Mouse (Mus musculus) granulocyte monocyte progenitor cell, adult 5-6 weeks (primary cell): ENCODE data around the gene Ammecr1. TPM values are rescaled to one million over a fixed set of nuclear protein-coding genes. Genes with fewer than 3 reads are reported as not detected.

Source experiments
- ATAC-seq: replicated peaks from 2 replicates; pipeline ENCODE4 v1.8.0; 2016; ENCODE audit warnings: mild to moderate bottlenecking, moderate TSS enrichment, inconsistent platforms; ENCODE audit not compliant: poor library complexity, severe bottlenecking
- total RNA-seq, 2 experiments: library from RNA; stranded (forward) in 1 of 2; stranded (reverse) in 1 of 2; fragments of 200-712, 200-1000 nt in 1 of 2; fragments of >200 nt in 1 of 2; fragmentation: Nextera tagmentation in 1 of 2; gene quantifications; 2 replicates each; pipeline ENCODE4 v1.2.3; 2014 to 2017

Gene Ammecr1
- total RNA-seq, 2 experiments from 2014 or later: 9.6 to 13.6 TPM

DNA sequence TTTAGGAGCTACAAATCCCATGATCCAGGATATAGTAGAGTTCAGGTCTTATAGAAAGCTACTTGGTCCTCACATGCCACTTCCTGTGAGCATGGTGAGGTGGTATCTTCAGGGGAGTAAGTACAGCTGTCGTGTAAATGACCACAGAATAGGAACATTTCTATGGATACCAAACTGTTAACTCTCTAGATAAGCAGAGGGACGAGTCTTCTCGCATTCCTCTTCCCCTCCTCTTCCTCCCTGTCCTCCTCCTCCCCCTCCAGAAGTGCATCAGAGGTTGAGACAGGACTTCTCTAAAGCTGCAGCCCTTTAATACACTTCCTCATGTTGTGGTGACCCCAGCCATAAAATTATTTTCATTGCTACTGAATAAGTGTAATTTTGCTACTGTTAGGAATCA is 49.1 kb downstream of the Ammecr1 start:
- ATAC-seq: peak; percentile 53

DNA sequence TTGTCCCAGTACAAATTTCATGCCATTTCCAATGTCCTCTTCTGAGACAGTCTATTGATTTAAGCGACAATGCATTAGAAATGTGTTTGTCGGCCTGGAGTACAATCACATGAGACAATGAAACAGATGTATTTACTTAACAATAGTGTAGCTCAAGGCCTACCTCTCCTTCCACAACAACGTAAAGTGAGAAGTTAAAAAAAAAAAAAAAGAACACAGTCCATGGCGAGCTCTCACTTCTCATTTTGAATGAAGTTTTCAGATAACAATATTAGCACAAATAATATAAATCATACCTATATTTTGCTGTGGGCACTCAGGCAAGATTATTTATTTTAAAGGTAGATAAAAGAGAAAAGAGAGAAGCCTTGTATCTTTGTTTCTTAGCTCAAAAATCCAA is 49.8 kb downstream of the Ammecr1 start:
- ATAC-seq: no peak

DNA sequence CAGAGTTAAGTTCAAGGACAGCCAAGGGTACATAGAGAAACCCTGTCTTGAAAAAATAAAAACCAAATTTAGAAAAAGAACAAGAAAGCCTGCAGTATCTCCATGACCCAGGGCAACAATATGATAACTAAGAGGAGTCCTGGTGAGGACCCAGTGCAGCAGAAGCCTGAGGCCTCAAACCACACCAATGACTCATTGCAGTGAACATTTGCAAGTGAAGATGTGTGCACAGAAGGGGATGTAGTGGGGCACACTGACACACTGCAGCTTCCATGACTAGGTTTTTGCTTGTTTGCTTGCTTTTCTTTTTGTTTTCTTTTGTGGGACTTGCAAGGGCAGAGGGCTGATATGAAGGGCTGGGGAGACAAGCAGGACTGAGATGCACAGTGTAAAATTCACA is 52.3 kb downstream of the Ammecr1 start:
- no peak for ATAC-seq

- ATAC-seq: peak; percentile 99
Observed at GRCm38 (mm10) chrX:142903854-142904253, 62.7 kb downstream of the Ammecr1 start.

GRCm38 (mm10) chrX:142902599-142902998 is 63.9 kb downstream of the Ammecr1 start:
- ATAC-seq: no peak

- ATAC-seq: no peak
Observed at GRCm38 (mm10) chrX:142901915-142902314, 64.6 kb downstream of the Ammecr1 start.

GRCm38 (mm10) chrX:142898295-142898887 is 68.1 kb downstream of the Ammecr1 start:
- ATAC-seq: no peak

GRCm38 (mm10) chrX:142897477-142898000 is 69.0 kb downstream of the Ammecr1 start:
- ATAC-seq: peak; percentile 46

GRCm38 (mm10) chrX:142895316-142895715 is 71.2 kb downstream of the Ammecr1 start:
- ATAC-seq: no peak

DNA sequence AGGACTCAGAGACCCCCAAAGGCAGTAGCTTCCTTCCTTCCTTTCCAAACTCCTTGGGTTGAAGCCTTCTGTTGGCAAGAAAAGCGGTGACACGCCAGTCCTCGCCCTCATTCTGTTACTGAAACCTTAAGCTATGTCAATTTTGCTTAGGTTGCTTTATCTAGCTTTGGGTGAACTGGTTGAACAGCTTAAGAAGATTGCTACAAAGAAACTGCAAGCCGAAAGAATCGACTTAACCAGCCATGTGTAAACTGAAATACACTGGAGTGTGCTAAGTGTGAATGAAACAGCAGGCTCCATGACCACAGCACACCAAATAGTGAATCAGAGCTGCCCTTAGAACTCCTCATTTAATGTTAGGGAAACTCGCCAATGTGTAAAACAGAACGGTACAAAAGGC is 80.6 kb downstream of the Ammecr1 start:
- ATAC-seq: no peak

DNA sequence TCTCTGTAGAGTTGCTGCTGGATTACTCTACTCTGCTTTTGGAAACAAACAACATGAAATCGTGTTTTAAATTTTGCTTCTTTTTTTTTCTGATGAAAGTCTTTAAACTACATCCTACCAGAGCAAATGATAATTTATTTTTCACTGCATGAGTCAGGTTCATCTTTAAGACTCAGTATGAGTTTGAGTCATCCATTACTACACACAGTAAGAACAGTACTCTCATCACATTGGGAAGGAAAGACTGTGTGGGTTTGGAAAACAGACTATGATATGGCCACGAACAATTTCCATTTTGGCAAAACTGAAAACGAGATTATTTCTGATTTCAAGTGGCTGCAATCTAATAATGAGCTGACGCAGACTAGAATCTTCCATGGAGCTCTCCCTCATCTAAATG is 82.9 kb downstream of the Ammecr1 start:
- ATAC-seq: no peak

DNA sequence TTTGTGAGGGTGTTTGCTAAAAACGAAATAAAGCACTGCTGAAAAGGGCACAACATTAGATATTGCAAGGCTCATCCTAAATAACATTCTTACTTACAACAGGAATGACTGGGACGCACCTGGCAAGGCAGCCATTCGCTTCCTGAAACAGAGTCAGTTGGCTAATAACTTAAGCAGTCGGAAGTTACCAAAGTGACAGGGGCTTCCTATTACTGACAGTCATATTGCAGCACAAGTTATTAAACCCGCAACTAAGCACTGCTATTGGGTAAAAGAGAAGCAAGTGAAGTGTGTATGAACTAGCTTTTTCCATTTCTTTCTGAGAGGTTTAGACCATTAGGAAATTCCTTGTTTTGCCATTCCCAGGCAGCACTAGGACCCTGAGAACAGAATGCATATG is 84.3 kb downstream of the Ammecr1 start:
- peak; percentile 99 for ATAC-seq

GRCm38 (mm10) chrX:142869844-142870243 is 96.7 kb downstream of the Ammecr1 start:
- no peak for ATAC-seq

- ATAC-seq: no peak
Observed at GRCm38 (mm10) chrX:142848032-142848431, 118.5 kb downstream of the Ammecr1 start.

DNA sequence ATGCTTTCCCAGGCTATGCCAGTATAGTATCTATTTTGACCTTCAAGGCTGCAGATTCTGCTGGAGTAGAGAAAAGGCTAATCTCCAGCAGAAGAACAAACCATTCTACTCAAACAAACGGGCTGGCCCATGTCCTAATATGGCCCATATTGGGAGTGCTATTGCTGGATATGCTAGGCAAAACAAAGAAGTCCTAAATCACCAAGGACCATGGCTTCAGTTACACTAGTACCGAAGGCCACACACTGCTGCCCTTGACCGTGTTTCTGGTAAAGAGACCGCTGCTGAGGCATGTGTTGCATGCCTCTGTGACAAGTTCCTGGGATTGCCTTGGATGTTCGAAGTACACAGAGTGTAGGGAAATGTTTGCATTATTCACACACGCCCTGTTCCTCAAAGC is 120.3 kb downstream of the Ammecr1 start:
- ATAC-seq: no peak

DNA sequence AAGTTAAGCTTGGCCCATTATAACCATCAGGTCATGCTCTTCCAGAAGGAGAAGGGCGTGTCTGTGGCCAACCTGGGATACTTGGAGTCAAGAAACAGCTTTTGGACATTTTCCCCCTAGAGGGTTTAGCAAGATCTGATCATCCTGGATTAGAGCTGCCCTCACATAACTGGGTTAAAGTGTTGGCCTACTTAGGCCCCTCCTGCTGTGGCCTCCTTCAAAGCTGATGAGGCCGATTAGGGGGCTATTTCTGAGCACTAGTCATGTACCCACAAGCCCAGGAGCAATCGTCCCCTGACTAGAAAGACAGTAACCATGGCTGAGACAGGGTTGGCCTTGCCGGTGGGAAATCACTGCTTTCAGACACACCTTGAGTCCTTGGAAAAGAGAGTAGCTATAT is 124.6 kb downstream of the Ammecr1 start:
- no peak for ATAC-seq

DNA sequence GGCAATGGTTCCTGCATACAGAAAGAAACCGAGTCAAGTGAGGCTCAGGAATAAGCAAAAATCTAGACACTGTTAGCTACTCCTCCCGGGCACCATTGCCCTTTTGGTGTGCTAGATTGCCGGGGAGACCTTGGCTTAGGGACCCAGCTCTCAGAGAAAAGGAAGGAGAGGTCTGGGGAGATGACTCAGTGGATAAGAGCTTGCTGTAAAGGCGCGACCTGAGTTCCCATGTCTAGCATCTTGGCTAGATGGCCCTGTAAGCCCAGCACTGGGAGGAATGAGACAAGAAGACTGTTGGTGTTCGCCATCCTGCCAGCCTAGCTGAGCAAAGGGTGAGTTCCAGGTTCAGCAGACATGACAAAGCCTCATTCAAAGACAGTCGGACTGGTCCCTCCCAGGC is 127.1 kb downstream of the Ammecr1 start:
- no peak for ATAC-seq

DNA sequence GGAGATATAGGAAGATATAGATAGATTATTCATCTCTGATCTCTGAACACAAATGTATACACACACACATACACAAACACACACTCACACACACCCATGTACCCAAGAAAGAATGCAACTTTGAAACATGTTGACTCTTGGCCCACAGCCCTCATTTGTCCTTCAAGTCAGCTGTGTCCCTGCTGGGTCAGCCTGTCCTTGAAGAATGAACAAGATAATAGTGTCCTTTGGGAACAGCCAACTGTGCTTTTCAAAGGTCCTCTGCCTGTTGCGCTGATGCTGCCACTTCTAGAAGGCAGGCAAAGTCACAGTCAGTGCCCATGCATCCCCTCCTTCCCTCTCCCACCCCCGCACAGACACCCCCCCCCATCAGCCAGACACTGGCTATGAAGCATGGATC is 127.7 kb downstream of the Ammecr1 start:
- no peak for ATAC-seq

DNA sequence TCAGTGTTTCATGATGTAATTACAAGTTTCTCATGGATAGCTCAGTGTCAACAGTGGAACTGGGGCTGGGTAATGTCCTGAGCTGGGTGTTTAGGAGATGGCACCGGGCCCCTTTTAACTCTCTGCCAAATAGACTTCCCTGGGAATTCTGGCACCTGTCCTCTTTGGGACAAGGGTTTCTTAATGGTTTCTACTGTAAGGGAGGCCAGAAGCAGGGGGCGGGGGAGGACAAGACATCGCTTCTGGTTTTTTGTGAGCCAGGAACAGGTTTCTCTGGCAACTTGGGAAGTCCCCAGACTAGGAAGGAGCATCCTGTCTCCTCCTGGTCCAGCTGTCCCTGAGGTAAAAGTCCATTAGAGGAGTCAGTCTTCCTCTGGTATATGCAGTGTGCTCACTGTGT is 129.2 kb downstream of the Ammecr1 start:
- ATAC-seq: no peak

DNA sequence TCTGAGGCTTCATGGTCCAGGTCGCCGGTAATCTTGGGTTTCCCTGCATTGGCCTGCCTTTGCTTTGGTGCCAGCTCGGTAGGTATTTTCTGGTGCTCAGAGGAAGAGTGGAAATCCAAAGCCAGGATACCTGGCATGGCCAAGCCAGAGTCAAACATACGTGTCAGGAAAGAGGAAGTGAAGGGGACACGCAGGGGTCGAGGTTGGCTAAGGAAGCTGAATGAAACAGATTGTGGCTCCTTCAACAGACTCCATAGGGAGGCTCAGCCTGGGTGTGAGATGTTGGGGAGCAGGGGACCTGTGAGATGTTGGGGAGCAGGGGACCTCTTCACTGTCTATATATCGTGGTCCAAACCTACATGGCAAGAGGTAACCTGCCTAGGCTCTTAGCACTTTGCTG is 130.1 kb downstream of the Ammecr1 start:
- ATAC-seq: 0 out of 2 replicates have a peak, but pooled peaks have one; percentile 33

GRCm38 (mm10) chrX:142834807-142835206 is 131.7 kb downstream of the Ammecr1 start:
- ATAC-seq: no peak

GRCm38 (mm10) chrX:142833164-142833796 is 133.2 kb downstream of the Ammecr1 start:
- no peak for ATAC-seq
